ENCODE assay signal across 8 mouse cellular contexts in genomic region chr11:86851234-86851671, GRCm38 (mm10). TPM values are rescaled to one million over a fixed set of nuclear protein-coding genes. Genes with fewer than 3 reads are reported as not detected.
DNase-seq lines count a peak whose midpoint lies in the region; ATAC-seq and TF ChIP-seq lines count a peak whose summit lies in the region.

No protein-coding gene starts in this region.

- H3K36me3 ChIP-seq in hindbrain, embryonic 16.5 days (ENCODE audit: control insufficient read depth, insufficient read depth, low read length), result no peaks in the 10 kb centered on the region
- H3K36me3 ChIP-seq in intestine, postnatal 0 days (ENCODE audit: control insufficient read depth, insufficient read depth), result no peaks in the 10 kb centered on the region

- ATAC-seq in frontal cortex, adult (ENCODE audit: low TSS enrichment), result peak; percentile 34; the same call in 1 of the 2 replicates
- ATAC-seq in hindbrain, embryonic 16.5 days, result peak; percentile 76
- ATAC-seq in megakaryocyte-erythroid progenitor cell, adult 5-6 weeks (replicated peaks; ENCODE audit: low FRiP score, low TSS enrichment, poor library complexity, severe bottlenecking), result no peak
- ATAC-seq in intestine, postnatal 0 days, result no peak

- H3K27me3 ChIP-seq in hindbrain, embryonic 16.5 days (replicated peaks; ENCODE audit: control insufficient read depth, insufficient read depth, low read length), result no peaks in the 10 kb centered on the region
- no peaks in the 10 kb centered on the region for H3K27me3 ChIP-seq in intestine, postnatal 0 days (replicated peaks; ENCODE audit: control insufficient read depth, insufficient read depth, low read length)

- WGBS in hindbrain, embryonic 16.5 days, result 40% methylated on average over 7 of the region's 7 CpGs
- WGBS in intestine, postnatal 0 days, result 46% methylated on average over 7 of the region's 7 CpGs

- no peak for DNase-seq in frontal cortex, postnatal 25 days (ENCODE audit: low spot score in 2 of 2)
- DNase-seq in thymus, postnatal 0 days (ENCODE audit: low spot score), result peak; percentile 16
- no peak for DNase-seq in thymus, postnatal 4 days
- no peak for DNase-seq in heart, adult 11 months

- TF ChIP-seq CTCF in intestine, postnatal 0 days (IDR thresholded peaks at IDR 0.05; ENCODE audit: low read depth), result no peak

- H3K4me1 ChIP-seq in hindbrain, embryonic 16.5 days (ENCODE audit: control insufficient read depth, insufficient read depth, low read depth, low read length), result peaks cover 22% of the 10 kb centered on the region
- H3K4me1 ChIP-seq in intestine, postnatal 0 days (replicated peaks; ENCODE audit: control insufficient read depth, insufficient read depth, low read length), result no peaks in the 10 kb centered on the region

- H3K27ac ChIP-seq in hindbrain, embryonic 16.5 days (ENCODE audit: low read depth, low read length), result peak overlapping the region; percentile 56
- no peak overlapping the region for H3K27ac ChIP-seq in intestine, postnatal 0 days (ENCODE audit: low read depth, low read length)

- H3K4me2 ChIP-seq in hindbrain, embryonic 16.5 days (ENCODE audit: low read length), result peak overlapping the region; percentile 15; the same call in 1 of the 2 replicates
- no peak overlapping the region for H3K4me2 ChIP-seq in intestine, postnatal 0 days (replicated peaks; ENCODE audit: low read depth)

- no peak overlapping the region; the same call in 1 of the 2 replicates for H3K9ac ChIP-seq in hindbrain, embryonic 16.5 days (ENCODE audit: low read depth, low read length)
- no peak overlapping the region for H3K9ac ChIP-seq in intestine, postnatal 0 days (ENCODE audit: low read depth, low read length)

- no peaks in the 10 kb centered on the region for H3K9me3 ChIP-seq in hindbrain, embryonic 16.5 days (ENCODE audit: control insufficient read depth, low read length)
- no peaks in the 10 kb centered on the region for H3K9me3 ChIP-seq in intestine, postnatal 0 days (ENCODE audit: control insufficient read depth)

- no peak overlapping the region for H3K4me3 ChIP-seq in hindbrain, embryonic 16.5 days (ENCODE audit: low read length)
- H3K4me3 ChIP-seq in intestine, postnatal 0 days (ENCODE audit: low read depth, low read length), result no peak overlapping the region

RNA-seq across cellular contexts. Expression of gene Dhx40, which starts 43.7 kb away (rescaled TPM):
- polyA plus RNA-seq in thymus, postnatal 0 days (2015; fragmentation: Nextera tagmentation; extraction: Ambion mirVana), result 20.2 and 20.3 TPM in 2 replicates
- polyA plus RNA-seq in hindbrain, embryonic 16.5 days (2015; fragmentation: Nextera tagmentation; extraction: Ambion mirVana), result 16.8 and 19.3 TPM in 2 replicates
- 14.4 and 15.2 TPM in 2 replicates for total RNA-seq in megakaryocyte-erythroid progenitor cell, adult 5-6 weeks (2014; fragmentation: Nextera tagmentation)
- total RNA-seq in megakaryocyte-erythroid progenitor cell, adult 5-6 weeks (2017), result 26.2 and 26.7 TPM in 2 replicates
- 8.4 and 8.6 TPM in 2 replicates for polyA plus RNA-seq in intestine, postnatal 0 days (2015; fragmentation: Nextera tagmentation; extraction: Ambion mirVana)

Comparison
In these comparisons a context has a peak if more than half of its experiments do, and no peak if none do; other contexts are left out.
1. ATAC-seq: peak in frontal cortex, adult (single experiment) and hindbrain, embryonic 16.5 days (single experiment); none in megakaryocyte-erythroid progenitor cell, adult 5-6 weeks (single experiment) and intestine, postnatal 0 days (single experiment).